In the genomic region with DNA sequence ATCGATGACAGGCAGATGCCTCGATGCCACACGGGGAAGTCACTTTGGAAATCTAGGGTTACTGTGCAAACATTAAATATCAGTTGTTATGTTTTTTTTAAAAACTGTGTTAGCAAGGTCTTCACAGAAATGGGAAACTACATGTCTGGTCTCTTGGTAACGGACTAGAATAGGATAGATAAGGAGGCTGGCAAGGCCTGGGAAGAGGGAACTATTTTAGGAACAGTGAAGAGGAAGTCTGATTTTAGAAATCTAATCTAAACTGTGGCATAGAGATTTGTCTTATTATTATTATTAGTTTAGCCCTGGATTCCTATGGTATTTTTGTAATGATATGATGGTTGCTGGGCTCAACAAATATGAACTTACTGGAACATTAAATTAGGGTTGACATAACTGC, we compare ENCODE assay signal across 8 mouse cellular contexts. TPM values are rescaled to one million over a fixed set of nuclear protein-coding genes. Genes with fewer than 3 reads are reported as not detected.
A peak's percentile ranks its signal among the peaks of the same experiment; 100 is the strongest.
DNase-seq lines count a peak whose midpoint lies in the region; ATAC-seq lines count a peak whose summit lies in the region.

No protein-coding gene starts in this region.

- ATAC-seq in lung, embryonic 16.5 days (ENCODE audit: low read depth) = no peak
- no peak for ATAC-seq in forebrain, embryonic 14.5 days
- no peak for ATAC-seq in limb, embryonic 15.5 days (ENCODE audit: insufficient number of reproducible peaks, low FRiP score, low TSS enrichment, low read depth)
- ATAC-seq in stomach, embryonic 15.5 days (ENCODE audit: insufficient read depth, low FRiP score, low read depth) = no peak

- H3K9me3 ChIP-seq in lung, embryonic 16.5 days (ENCODE audit: control insufficient read depth, low read length) = no peaks in the 10 kb centered on the region
- H3K9me3 ChIP-seq in forebrain, embryonic 14.5 days (replicated peaks; ENCODE audit: control insufficient read depth, low read length) = no peaks in the 10 kb centered on the region
- H3K9me3 ChIP-seq in limb, embryonic 15.5 days = no peaks in the 10 kb centered on the region
- no peaks in the 10 kb centered on the region for H3K9me3 ChIP-seq in stomach, embryonic 15.5 days

- H3K4me3 ChIP-seq in lung, embryonic 16.5 days (ENCODE audit: low read length) = no peak overlapping the region
- H3K4me3 ChIP-seq in forebrain, embryonic 14.5 days (ENCODE audit: low read depth, low read length) = peak overlapping the region; percentile 59
- H3K4me3 ChIP-seq in limb, embryonic 15.5 days = peak overlapping the region; percentile 80
- H3K4me3 ChIP-seq in stomach, embryonic 15.5 days (replicated peaks) = no peak overlapping the region

- H3K4me2 ChIP-seq in lung, embryonic 16.5 days (ENCODE audit: low read depth, low read length) = peak overlapping the region; percentile 80
- H3K4me2 ChIP-seq in forebrain, embryonic 14.5 days (ENCODE audit: low read length) = peak overlapping the region; percentile 78
- H3K4me2 ChIP-seq in limb, embryonic 15.5 days = peak overlapping the region; percentile 67
- H3K4me2 ChIP-seq in stomach, embryonic 15.5 days = peak overlapping the region; percentile 64

- no peak overlapping the region for H3K27ac ChIP-seq in lung, embryonic 16.5 days (ENCODE audit: low read length)
- H3K27ac ChIP-seq in forebrain, embryonic 14.5 days (ENCODE audit: low read depth, low read length) = no peak overlapping the region
- H3K27ac ChIP-seq in limb, embryonic 15.5 days = no peak overlapping the region
- H3K27ac ChIP-seq in stomach, embryonic 15.5 days = no peak overlapping the region

- H3K4me1 ChIP-seq in lung, embryonic 16.5 days (replicated peaks; ENCODE audit: control insufficient read depth, insufficient read depth, low read length) = peaks cover 6% of the 10 kb centered on the region
- peaks cover 6% of the 10 kb centered on the region; the same call in 1 of the 2 replicates for H3K4me1 ChIP-seq in forebrain, embryonic 14.5 days (ENCODE audit: control insufficient read depth, insufficient read depth, low read length)
- peaks cover 4% of the 10 kb centered on the region; the same call in 1 of the 2 replicates for H3K4me1 ChIP-seq in limb, embryonic 15.5 days
- H3K4me1 ChIP-seq in stomach, embryonic 15.5 days = 0 out of 2 replicates have a peak, but pooled peaks cover 4% of the 10 kb centered on the region

- peaks cover 5% of the 10 kb centered on the region; the same call in 1 of the 2 replicates for H3K36me3 ChIP-seq in lung, embryonic 16.5 days (ENCODE audit: control insufficient read depth, insufficient read depth, low read length)
- peaks cover 15% of the 10 kb centered on the region for H3K36me3 ChIP-seq in forebrain, embryonic 14.5 days (ENCODE audit: control insufficient read depth, insufficient read depth, low read length)
- peaks cover 9% of the 10 kb centered on the region for H3K36me3 ChIP-seq in limb, embryonic 15.5 days
- H3K36me3 ChIP-seq in stomach, embryonic 15.5 days = peaks cover 3% of the 10 kb centered on the region; the same call in 1 of the 2 replicates

- WGBS in lung, embryonic 16.5 days = 61% methylated on average over 4 of the region's 4 CpGs
- 87% methylated on average over 4 of the region's 4 CpGs for WGBS in forebrain, embryonic 14.5 days
- 84% methylated on average over 4 of the region's 4 CpGs for WGBS in limb, embryonic 15.5 days
- 72% methylated on average over 4 of the region's 4 CpGs for WGBS in stomach, embryonic 15.5 days

- DNase-seq in lung, postnatal 10 days = no peak
- no peak for DNase-seq in forebrain, embryonic 14.5 days (ENCODE audit: low spot score)
- DNase-seq in spleen, postnatal 36 days (ENCODE audit: low spot score in 2 of 2) = no peak
- no peak for DNase-seq in urinary bladder, adult 18-20 months (ENCODE audit: low spot score in 2 of 2)
- DNase-seq in MN1 (ENCODE audit: low spot score) = no peak

- H3K27me3 ChIP-seq in lung, embryonic 16.5 days (ENCODE audit: control insufficient read depth, insufficient read depth, low read depth, low read length) = no peaks in the 10 kb centered on the region
- no peaks in the 10 kb centered on the region for H3K27me3 ChIP-seq in forebrain, embryonic 14.5 days (replicated peaks; ENCODE audit: control insufficient read depth, insufficient read depth, low read length)
- H3K27me3 ChIP-seq in limb, embryonic 15.5 days = no peaks in the 10 kb centered on the region
- no peaks in the 10 kb centered on the region for H3K27me3 ChIP-seq in stomach, embryonic 15.5 days (replicated peaks)

- H3K9ac ChIP-seq in lung, embryonic 16.5 days (ENCODE audit: low read length) = no peak overlapping the region
- H3K9ac ChIP-seq in forebrain, embryonic 14.5 days (ENCODE audit: low read length) = no peak overlapping the region
- no peak overlapping the region for H3K9ac ChIP-seq in limb, embryonic 15.5 days
- no peak overlapping the region for H3K9ac ChIP-seq in stomach, embryonic 15.5 days

RNA-seq across cellular contexts. Expression of gene Yae1d1, which starts 1.1 kb away (rescaled TPM):
- 65.5 and 66.2 TPM in 2 replicates for polyA plus RNA-seq in lung, embryonic 16.5 days (2015; fragmentation: Nextera tagmentation; extraction: Ambion mirVana)
- 94.8 and 97.8 TPM in 2 replicates for polyA plus RNA-seq in forebrain, embryonic 14.5 days (2014; fragmentation: Nextera tagmentation; extraction: Ambion mirVana)
- 72.7 and 73.5 TPM in 2 replicates for polyA plus RNA-seq in limb, embryonic 15.5 days (2015; fragmentation: Nextera tagmentation; extraction: Ambion mirVana)
- polyA plus RNA-seq in stomach, embryonic 15.5 days (2015; fragmentation: Nextera tagmentation; extraction: Ambion mirVana) = 64.6 and 69.7 TPM in 2 replicates

RNA-seq across cellular contexts. Expression of gene Rala, which starts 48.0 kb away (rescaled TPM):
- polyA plus RNA-seq in lung, embryonic 16.5 days (2015; fragmentation: Nextera tagmentation; extraction: Ambion mirVana) = 93.3 and 107 TPM in 2 replicates
- 176 and 179 TPM in 2 replicates for polyA plus RNA-seq in forebrain, embryonic 14.5 days (2014; fragmentation: Nextera tagmentation; extraction: Ambion mirVana)
- 108 and 110 TPM in 2 replicates for polyA plus RNA-seq in limb, embryonic 15.5 days (2015; fragmentation: Nextera tagmentation; extraction: Ambion mirVana)
- polyA plus RNA-seq in stomach, embryonic 15.5 days (2015; fragmentation: Nextera tagmentation; extraction: Ambion mirVana) = 99.9 and 113 TPM in 2 replicates

Comparison
In these comparisons a context has a peak if more than half of its experiments do, and no peak if none do; other contexts are left out.
1. H3K4me3 ChIP-seq: peak in forebrain, embryonic 14.5 days (single experiment) and limb, embryonic 15.5 days (single experiment); none in lung, embryonic 16.5 days (single experiment) and stomach, embryonic 15.5 days (single experiment).
2. Peak in every context shown above with its lines, with median percentiles within 50 percentile points of each other: H3K4me2 ChIP-seq.